8 mouse cellular contexts compared by ENCODE assay signal in the genomic region with DNA sequence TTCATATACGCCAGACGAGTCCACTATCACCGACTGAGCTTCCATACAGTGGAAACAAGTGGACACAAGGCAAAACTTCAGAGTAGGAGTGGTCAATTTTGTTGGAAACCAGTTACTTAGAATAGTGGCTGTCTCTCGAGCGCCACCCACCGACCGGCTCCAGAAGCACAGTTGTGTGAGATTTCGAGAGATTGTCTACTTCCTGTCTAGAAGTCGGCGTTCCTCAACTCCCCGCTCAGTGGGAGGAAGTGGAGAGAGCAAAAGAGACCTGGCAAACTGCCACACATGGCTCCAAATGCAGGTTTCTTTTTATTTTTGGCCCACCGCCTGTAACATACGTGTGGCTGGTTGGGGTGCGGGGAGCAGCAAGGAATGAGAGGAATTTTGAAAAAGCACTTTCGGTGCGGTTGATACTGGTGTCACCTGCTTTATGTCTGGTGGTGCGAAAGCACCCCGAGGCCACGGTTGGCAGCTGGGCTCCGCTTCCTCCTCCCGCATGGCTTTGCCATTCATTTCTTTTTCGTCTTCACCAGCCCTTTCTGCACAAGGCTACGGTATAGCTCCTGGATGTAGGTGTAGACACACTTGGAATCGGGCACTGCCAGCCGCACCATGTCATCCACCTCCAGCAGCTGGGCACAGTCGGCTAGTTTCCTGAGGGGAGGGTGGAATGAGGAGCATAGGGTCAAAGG. TPM values are rescaled to one million over a fixed set of nuclear protein-coding genes. Genes with fewer than 3 reads are reported as not detected.
DNase-seq lines count a peak whose midpoint lies in the region; ATAC-seq and TF ChIP-seq lines count a peak whose summit lies in the region.

No protein-coding gene starts in this region.

- peak; percentile 77 for DNase-seq in cerebellum, adult 11-12 months
- peak; percentile 76 for DNase-seq in heart, postnatal 25 days (ENCODE audit: low spot score)
- peak; percentile 93 for DNase-seq in layer of hippocampus, adult 11-12 months (ENCODE audit: low spot score)
- peak; percentile 90 for DNase-seq in stomach, postnatal 0 days (ENCODE audit: low spot score)

- TF ChIP-seq EP300 in stomach, postnatal 0 days (optimal IDR thresholded peaks at IDR 0.05): no peak

- H3K4me1 ChIP-seq in E14TG2a.4 (replicated peaks; ENCODE audit: low read depth, low read length): peaks cover 26% of the 10 kb centered on the region
- H3K4me1 ChIP-seq in forebrain, embryonic 16.5 days (replicated peaks; ENCODE audit: control insufficient read depth, insufficient read depth, low read length): peaks cover 6% of the 10 kb centered on the region; the same call in 1 of the 2 replicates
- H3K4me1 ChIP-seq in liver, embryonic 16.5 days (ENCODE audit: control insufficient read depth, low read depth, low read length): peaks cover 54% of the 10 kb centered on the region
- no peaks in the 10 kb centered on the region for H3K4me1 ChIP-seq in neural tube, embryonic 12.5 days
- H3K4me1 ChIP-seq in stomach, postnatal 0 days (replicated peaks; ENCODE audit: control insufficient read depth, insufficient read depth): 0 out of 2 replicates have a peak, but pooled peaks cover 2% of the 10 kb centered on the region

- H3K27me3 ChIP-seq in E14TG2a.4 (ENCODE audit: insufficient read depth, low read length): peaks cover 25% of the 10 kb centered on the region
- H3K27me3 ChIP-seq in forebrain, embryonic 16.5 days (replicated peaks; ENCODE audit: control insufficient read depth, insufficient read depth, low read length): no peaks in the 10 kb centered on the region
- H3K27me3 ChIP-seq in liver, embryonic 16.5 days (ENCODE audit: control insufficient read depth, insufficient read depth, low read depth, low read length): no peaks in the 10 kb centered on the region
- no peaks in the 10 kb centered on the region for H3K27me3 ChIP-seq in neural tube, embryonic 12.5 days (replicated peaks)
- H3K27me3 ChIP-seq in stomach, postnatal 0 days (ENCODE audit: control insufficient read depth, insufficient read depth, low read length): no peaks in the 10 kb centered on the region

- peak; percentile 72 for ATAC-seq in forebrain, embryonic 16.5 days
- peak; percentile 9; the same call in 1 of the 2 replicates for ATAC-seq in liver, embryonic 16.5 days (ENCODE audit: low read depth)
- peak; percentile 70 for ATAC-seq in neural tube, embryonic 12.5 days (ENCODE audit: low FRiP score, low read depth)
- ATAC-seq in stomach, postnatal 0 days (ENCODE audit: low FRiP score, low TSS enrichment): peak; percentile 80

- H3K4me2 ChIP-seq in forebrain, embryonic 16.5 days (ENCODE audit: low read length): peak overlapping the region; percentile 38
- H3K4me2 ChIP-seq in liver, embryonic 16.5 days (ENCODE audit: low read depth, low read length): peak overlapping the region; percentile 54
- peak overlapping the region; percentile 44 for H3K4me2 ChIP-seq in neural tube, embryonic 12.5 days (replicated peaks)
- H3K4me2 ChIP-seq in stomach, postnatal 0 days (replicated peaks; ENCODE audit: low read depth): peak overlapping the region; percentile 53

- H3K4me3 ChIP-seq in E14TG2a.4 (replicated peaks; ENCODE audit: low read length): peak overlapping the region; percentile 50
- no peak overlapping the region; the same call in 1 of the 2 replicates for H3K4me3 ChIP-seq in forebrain, embryonic 16.5 days (replicated peaks; ENCODE audit: low read length)
- peak overlapping the region; percentile 47 for H3K4me3 ChIP-seq in liver, embryonic 16.5 days (ENCODE audit: low read depth, low read length)
- no peak overlapping the region for H3K4me3 ChIP-seq in neural tube, embryonic 12.5 days
- H3K4me3 ChIP-seq in stomach, postnatal 0 days (ENCODE audit: low read depth, low read length): peak overlapping the region; percentile 35

- intact Hi-C loops in heart, postnatal 25 days (cut with DNase I): no loop called here

- H3K36me3 ChIP-seq in E14TG2a.4 (ENCODE audit: insufficient read depth, low read length): peaks cover 4% of the 10 kb centered on the region; the same call in 1 of the 2 replicates
- no peaks in the 10 kb centered on the region for H3K36me3 ChIP-seq in forebrain, embryonic 16.5 days (ENCODE audit: control insufficient read depth, insufficient read depth)
- H3K36me3 ChIP-seq in liver, embryonic 16.5 days (ENCODE audit: control insufficient read depth, insufficient read depth): peaks cover 38% of the 10 kb centered on the region
- no peaks in the 10 kb centered on the region for H3K36me3 ChIP-seq in neural tube, embryonic 12.5 days
- H3K36me3 ChIP-seq in stomach, postnatal 0 days (ENCODE audit: control insufficient read depth, insufficient read depth, low read length): no peaks in the 10 kb centered on the region

- H3K27ac ChIP-seq in forebrain, embryonic 16.5 days (ENCODE audit: low read length): no peak overlapping the region
- H3K27ac ChIP-seq in liver, embryonic 16.5 days (ENCODE audit: low read length): peak overlapping the region; percentile 99
- H3K27ac ChIP-seq in neural tube, embryonic 12.5 days: no peak overlapping the region
- H3K27ac ChIP-seq in stomach, postnatal 0 days (replicated peaks): 0 out of 2 replicates have a peak overlapping the region, but pooled peaks have one; percentile 8

- H3K9ac ChIP-seq in forebrain, embryonic 16.5 days (replicated peaks; ENCODE audit: low read depth, low read length): no peak overlapping the region
- peak overlapping the region; percentile 47 for H3K9ac ChIP-seq in liver, embryonic 16.5 days (ENCODE audit: low read depth, low read length)
- H3K9ac ChIP-seq in neural tube, embryonic 12.5 days: no peak overlapping the region
- no peak overlapping the region for H3K9ac ChIP-seq in stomach, postnatal 0 days (ENCODE audit: low read length)

- peaks cover 34% of the 10 kb centered on the region for H3K9me3 ChIP-seq in E14TG2a.4 (ENCODE audit: low read length)
- no peaks in the 10 kb centered on the region for H3K9me3 ChIP-seq in forebrain, embryonic 16.5 days (ENCODE audit: control insufficient read depth, low read length)
- no peaks in the 10 kb centered on the region for H3K9me3 ChIP-seq in liver, embryonic 16.5 days (replicated peaks; ENCODE audit: control insufficient read depth, low read length)
- no peaks in the 10 kb centered on the region; the same call in 1 of the 2 replicates for H3K9me3 ChIP-seq in neural tube, embryonic 12.5 days
- H3K9me3 ChIP-seq in stomach, postnatal 0 days (ENCODE audit: control insufficient read depth, low read length): no peaks in the 10 kb centered on the region

- TF ChIP-seq CTCF in E14TG2a.4 (conservative IDR thresholded peaks at IDR 0.05; ENCODE audit: low read length): peak; percentile 24; the same call in 1 of the 2 replicates
- peak; percentile 87 for TF ChIP-seq CTCF in stomach, postnatal 0 days (IDR thresholded peaks at IDR 0.05; ENCODE audit: low read depth)

- WGBS in forebrain, embryonic 16.5 days: 33% methylated on average over 26 of the region's 26 CpGs
- WGBS in liver, embryonic 16.5 days (ENCODE audit: insufficient replicate concordance): 34% methylated on average over 26 of the region's 26 CpGs
- WGBS in neural tube, embryonic 12.5 days: 43% methylated on average over 26 of the region's 26 CpGs
- 32% methylated on average over 26 of the region's 26 CpGs for WGBS in stomach, postnatal 0 days

RNA-seq across cellular contexts. Expression of a gene that starts 11.4 kb away (rescaled TPM):
- polyA plus RNA-seq in forebrain, embryonic 16.5 days (2015; fragmentation: Nextera tagmentation; extraction: Ambion mirVana): not detected in 2 replicates
- not detected for total RNA-seq in heart, postnatal 25 days (2021)
- 0.47 and 0.50 TPM in 2 replicates for polyA plus RNA-seq in liver, embryonic 16.5 days (2015; fragmentation: Nextera tagmentation; extraction: Ambion mirVana)
- polyA plus RNA-seq in neural tube, embryonic 12.5 days (2016; fragmentation: Nextera tagmentation; extraction: Ambion mirVana): not detected in 2 replicates
- polyA plus RNA-seq in stomach, postnatal 0 days (2015; fragmentation: Nextera tagmentation; extraction: Ambion mirVana): 0.05 TPM in 1 of 2 replicates, not detected in the other

RNA-seq across cellular contexts. Expression of a gene that starts 12.4 kb away (rescaled TPM):
- 21.2 and 28.1 TPM in 2 replicates for polyA plus RNA-seq in forebrain, embryonic 16.5 days (2015; fragmentation: Nextera tagmentation; extraction: Ambion mirVana)
- total RNA-seq in heart, postnatal 25 days (2021): 10 to 100 TPM; 30.6 to 70.6 TPM
- 486 and 542 TPM in 2 replicates for polyA plus RNA-seq in liver, embryonic 16.5 days (2015; fragmentation: Nextera tagmentation; extraction: Ambion mirVana)
- polyA plus RNA-seq in neural tube, embryonic 12.5 days (2016; fragmentation: Nextera tagmentation; extraction: Ambion mirVana): 22.8 and 23.2 TPM in 2 replicates
- 27.6 and 28.6 TPM in 2 replicates for polyA plus RNA-seq in stomach, postnatal 0 days (2015; fragmentation: Nextera tagmentation; extraction: Ambion mirVana)

RNA-seq across cellular contexts. Expression of a gene that starts 15.8 kb away (rescaled TPM):
- polyA plus RNA-seq in forebrain, embryonic 16.5 days (2015; fragmentation: Nextera tagmentation; extraction: Ambion mirVana): 58.0 and 69.5 TPM in 2 replicates
- 100 to 1,000 TPM in 1 of 2 experiments, 10 to 100 TPM in 1; 99.8 to 103 TPM for total RNA-seq in heart, postnatal 25 days (2021)
- polyA plus RNA-seq in liver, embryonic 16.5 days (2015; fragmentation: Nextera tagmentation; extraction: Ambion mirVana): 27.3 and 29.8 TPM in 2 replicates
- 37.6 and 39.4 TPM in 2 replicates for polyA plus RNA-seq in neural tube, embryonic 12.5 days (2016; fragmentation: Nextera tagmentation; extraction: Ambion mirVana)
- polyA plus RNA-seq in stomach, postnatal 0 days (2015; fragmentation: Nextera tagmentation; extraction: Ambion mirVana): 37.7 and 42.3 TPM in 2 replicates

RNA-seq across cellular contexts. Expression of a gene that starts 27.6 kb away (rescaled TPM):
- 2.6 and 3.1 TPM in 2 replicates for polyA plus RNA-seq in forebrain, embryonic 16.5 days (2015; fragmentation: Nextera tagmentation; extraction: Ambion mirVana)
- total RNA-seq in heart, postnatal 25 days (2021): 1 to 10 TPM; 1.5 to 2.2 TPM
- polyA plus RNA-seq in liver, embryonic 16.5 days (2015; fragmentation: Nextera tagmentation; extraction: Ambion mirVana): 185 and 205 TPM in 2 replicates
- polyA plus RNA-seq in neural tube, embryonic 12.5 days (2016; fragmentation: Nextera tagmentation; extraction: Ambion mirVana): 8.4 and 10.2 TPM in 2 replicates
- 5.1 and 5.4 TPM in 2 replicates for polyA plus RNA-seq in stomach, postnatal 0 days (2015; fragmentation: Nextera tagmentation; extraction: Ambion mirVana)

RNA-seq across cellular contexts. Expression of a gene that starts 35.8 kb away (rescaled TPM):
- polyA plus RNA-seq in forebrain, embryonic 16.5 days (2015; fragmentation: Nextera tagmentation; extraction: Ambion mirVana): 25.0 and 26.9 TPM in 2 replicates
- 10 to 100 TPM; 68.8 to 75.7 TPM for total RNA-seq in heart, postnatal 25 days (2021)
- polyA plus RNA-seq in liver, embryonic 16.5 days (2015; fragmentation: Nextera tagmentation; extraction: Ambion mirVana): 119 and 133 TPM in 2 replicates
- polyA plus RNA-seq in neural tube, embryonic 12.5 days (2016; fragmentation: Nextera tagmentation; extraction: Ambion mirVana): 33.8 and 34.5 TPM in 2 replicates
- 101 and 103 TPM in 2 replicates for polyA plus RNA-seq in stomach, postnatal 0 days (2015; fragmentation: Nextera tagmentation; extraction: Ambion mirVana)

Comparison
In these comparisons a context has a peak if more than half of its experiments do, and no peak if none do; other contexts are left out.
1. H3K4me3 ChIP-seq: peak in E14TG2a.4 (single experiment), liver, embryonic 16.5 days (single experiment) and stomach, postnatal 0 days (single experiment); none in forebrain, embryonic 16.5 days (single experiment) and neural tube, embryonic 12.5 days (single experiment).
2. ATAC-seq: peak in every context shown above with its lines; median percentile 80 in stomach, postnatal 0 days; 72 in forebrain, embryonic 16.5 days; 70 in neural tube, embryonic 12.5 days; 9 in liver, embryonic 16.5 days.
3. H3K27ac ChIP-seq: peak in liver, embryonic 16.5 days (single experiment) and stomach, postnatal 0 days (single experiment); none in forebrain, embryonic 16.5 days (single experiment) and neural tube, embryonic 12.5 days (single experiment).
4. RNA of a gene that starts 12.4 kb away (polyA plus RNA-seq): 486 to 542 TPM in liver, embryonic 16.5 days; 27.6 to 28.6 TPM in stomach, postnatal 0 days, 22.8 to 23.2 TPM in neural tube, embryonic 12.5 days and 21.2 to 28.1 TPM in forebrain, embryonic 16.5 days; every median in the first group is over 10 times any median in the second.
5. Peak in every context shown above with its lines, with median percentiles within 50 percentile points of each other: DNase-seq and H3K4me2 ChIP-seq.